Mouse (Mus musculus) embryonic facial prominence, embryonic 14.5 days (tissue): ENCODE measurements around the gene Gbp3. TPM values are rescaled to one million over a fixed set of nuclear protein-coding genes. Genes with fewer than 3 reads are reported as not detected.

Experiments used
- ATAC-seq: fragments of 200-750 bp; cut with Nextera tagmentation; 2 replicates; pipeline ENCODE4 v1.8.0; 2017; ENCODE audit warnings: low read depth, moderate number of reproducible peaks, moderate TSS enrichment
- DNase-seq: peaks from one replicate; pipeline ENCODE4 v3.0.0-alpha.2; 2015; ENCODE audit warnings: low spot score
- H3K27ac ChIP-seq: fragments of 300-500 bp; sonication (generic); replicated peaks from 2 replicates; pipeline ENCODE4 v1.5.1; 2014; ENCODE audit warnings: low read depth, mild to moderate bottlenecking, low read length, moderate library complexity
- H3K27me3 ChIP-seq: fragments of 300-500 bp; sonication (generic); replicated peaks from 2 replicates; pipeline ENCODE4 v1.6.1; 2014; ENCODE audit warnings: low read length; ENCODE audit not compliant: control insufficient read depth, insufficient read depth
- H3K36me3 ChIP-seq: fragments of 300-500 bp; sonication (generic); 2 replicates; pipeline ENCODE4 v1.6.1; 2014; ENCODE audit warnings: low read length, mixed read lengths; ENCODE audit not compliant: control insufficient read depth, insufficient read depth
- H3K4me1 ChIP-seq: fragments of 300-500 bp; sonication (generic); 2 replicates; pipeline ENCODE4 v1.6.1; 2014; ENCODE audit warnings: antibody characterized with exemption, low read length; ENCODE audit not compliant: control insufficient read depth, insufficient read depth
- H3K4me2 ChIP-seq: fragments of 300-500 bp; sonication (generic); 2 replicates; pipeline ENCODE4 v1.6.1; 2014; ENCODE audit warnings: low read depth, mild to moderate bottlenecking, low read length, moderate library complexity, mixed read lengths
- H3K4me3 ChIP-seq: fragments of 300-500 bp; sonication (generic); 2 replicates; pipeline ENCODE4 v1.5.1; 2014; ENCODE audit warnings: low read depth, mild to moderate bottlenecking, low read length
- H3K9ac ChIP-seq: fragments of 300-500 bp; sonication (generic); 2 replicates; pipeline ENCODE4 v1.6.1; 2014; ENCODE audit warnings: low read depth, mild to moderate bottlenecking, low read length, moderate library complexity, mixed read lengths
- H3K9me3 ChIP-seq: fragments of 300-500 bp; sonication (generic); 2 replicates; pipeline ENCODE4 v1.6.1; 2016; ENCODE audit warnings: low read length; ENCODE audit not compliant: control insufficient read depth
- WGBS: fragments of 180-500 bp; shearing (Covaris S2); extraction: QIAGEN DNeasy Blood & Tissue Kit; methylation state at CpG from one replicate; pipeline ENCODE4 v1.1.7; 2014; 5-methylcytosine and 5-hydroxymethylcytosine counted together
- polyA plus RNA-seq: library from polyadenylated mRNA; unstranded; fragments of >200 nt; fragmentation: Nextera tagmentation; extraction: Ambion mirVana; gene quantifications from 2 replicates; pipeline ENCODE4 v1.2.1, GENCODE M21; 2014

The Gbp3 gene
- polyA plus RNA-seq, 1 experiment from 2014 or later, result 1.9 TPM

DNA sequence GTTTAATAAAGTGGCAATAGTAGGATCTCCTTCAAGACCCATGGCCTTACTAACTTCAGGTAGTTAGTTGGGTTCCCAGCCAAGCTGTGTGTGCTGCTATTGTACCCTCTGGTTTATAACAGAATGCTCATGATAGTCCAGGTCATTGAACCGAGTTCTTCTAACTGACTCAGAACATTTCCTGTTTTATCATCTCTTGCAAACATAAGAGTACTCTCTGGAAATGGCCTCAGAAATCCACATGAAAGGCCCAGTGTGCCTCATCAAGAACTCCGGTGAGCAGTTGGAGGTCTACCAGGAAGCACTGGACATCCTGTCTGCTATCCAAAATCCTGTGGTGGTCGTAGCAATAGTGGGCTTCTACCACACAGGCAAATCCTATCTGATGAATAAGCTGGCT lies 38.1 kb downstream of the Gbp3 start:
- H3K4me2 ChIP-seq, result no peak overlapping the region
- H3K36me3 ChIP-seq, result no peaks in the 10 kb centered on the region
- DNase-seq (no peak), ATAC-seq (no peak)
- 82% methylated on average over 3 of the region's 3 CpGs for WGBS
- no peaks in the 10 kb centered on the region for H3K4me1 ChIP-seq
- H3K9ac ChIP-seq, result no peak overlapping the region
- no peak overlapping the region for H3K27ac ChIP-seq
- H3K4me3 ChIP-seq, result no peak overlapping the region
- H3K9me3 ChIP-seq, result no peaks in the 10 kb centered on the region
- no peaks in the 10 kb centered on the region for H3K27me3 ChIP-seq

DNA sequence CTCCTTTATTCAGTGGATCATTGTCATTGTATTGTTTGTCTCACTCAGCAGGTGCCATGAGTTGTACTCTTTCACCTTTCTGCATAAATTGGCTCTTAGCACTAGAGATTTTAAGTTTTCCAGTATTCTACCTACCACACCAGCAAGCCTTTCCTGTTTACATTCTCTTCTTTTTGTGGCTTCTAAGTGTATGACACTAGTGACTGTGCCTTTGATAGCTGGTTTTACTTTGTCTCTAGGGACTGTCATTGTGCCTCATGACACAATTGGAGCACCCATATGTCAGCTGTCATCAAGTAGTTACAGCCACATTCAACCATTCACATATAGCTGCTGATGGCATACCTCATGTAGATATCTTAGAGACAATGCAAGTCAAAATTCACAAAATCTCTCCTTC lies 41.8 kb downstream of the Gbp3 start:
- Histone ChIP-seq H3K27me3 (no peaks in the 10 kb centered on the region), H3K9me3 (no peaks in the 10 kb centered on the region)
- DNase-seq, result no peak

DNA sequence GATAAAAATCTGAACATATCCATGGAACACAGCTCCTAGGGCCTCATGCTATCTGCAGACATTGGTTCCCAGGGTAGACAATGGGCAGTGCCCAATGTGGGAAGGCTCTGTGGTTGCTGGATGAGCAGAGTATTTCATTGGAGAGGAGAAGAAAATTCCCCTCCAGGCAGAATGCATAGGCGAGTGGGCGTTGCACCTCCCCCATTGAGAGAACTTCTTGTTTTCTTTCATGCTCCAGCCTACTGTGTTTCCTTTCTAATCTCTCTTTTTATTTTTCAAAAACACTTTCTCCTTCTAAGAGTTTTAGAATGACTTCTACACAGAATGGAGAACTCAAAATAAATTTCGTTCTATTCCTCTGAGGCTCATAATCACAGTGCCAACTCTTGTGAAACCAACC lies 58.8 kb downstream of the Gbp3 start:
- no peak overlapping the region for H3K4me2 ChIP-seq
- no peak overlapping the region for H3K27ac ChIP-seq
- no peak overlapping the region for H3K9ac ChIP-seq
- H3K4me3 ChIP-seq, result no peak overlapping the region
- H3K4me1 ChIP-seq, result no peaks in the 10 kb centered on the region
- ATAC-seq (no peak), DNase-seq (no peak)
- whole genome bisulfite sequencing, result 62% methylated on average over 3 of the region's 3 CpGs
- no peaks in the 10 kb centered on the region for H3K36me3 ChIP-seq
- no peaks in the 10 kb centered on the region for H3K27me3 ChIP-seq
- H3K9me3 ChIP-seq, result no peaks in the 10 kb centered on the region

More for the DNA sequence above, 41.8 kb downstream of the Gbp3 start:
- Histone ChIP-seq H3K4me1 (no peaks in the 10 kb centered on the region), H3K36me3 (no peaks in the 10 kb centered on the region), H3K9ac (no peak overlapping the region), H3K4me3 (no peak overlapping the region), H3K4me2 (no peak overlapping the region), H3K27ac (no peak overlapping the region)
- no peak for ATAC-seq

DNA sequence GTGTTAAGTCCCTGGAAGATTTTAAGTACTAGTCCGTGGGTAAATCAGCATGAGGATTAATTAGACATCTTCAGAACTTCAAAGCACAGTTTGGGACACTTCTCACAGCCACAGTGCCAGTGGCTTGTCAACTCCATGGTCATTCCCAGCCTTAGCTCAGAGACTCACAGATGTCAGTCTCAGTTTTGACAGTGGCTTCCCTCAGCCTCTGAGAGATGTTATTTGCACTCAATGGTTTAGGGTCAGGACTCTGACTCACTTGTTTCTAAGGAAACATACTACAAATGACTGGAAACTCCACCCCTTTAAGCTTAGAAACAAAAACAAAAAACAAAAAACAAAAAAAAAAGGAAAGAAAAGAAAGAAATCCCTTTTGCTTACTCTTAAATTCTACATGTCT lies 59.8 kb downstream of the Gbp3 start:
- Histone ChIP-seq H3K4me3 (no peak overlapping the region), H3K9me3 (no peaks in the 10 kb centered on the region), H3K27me3 (no peaks in the 10 kb centered on the region), H3K9ac (no peak overlapping the region), H3K27ac (no peak overlapping the region), H3K36me3 (no peaks in the 10 kb centered on the region), H3K4me1 (no peaks in the 10 kb centered on the region), H3K4me2 (no peak overlapping the region)
- 13% methylated on average over 1 of the region's 1 CpGs for WGBS
- DNase-seq, result no peak
- ATAC-seq, result no peak

DNA sequence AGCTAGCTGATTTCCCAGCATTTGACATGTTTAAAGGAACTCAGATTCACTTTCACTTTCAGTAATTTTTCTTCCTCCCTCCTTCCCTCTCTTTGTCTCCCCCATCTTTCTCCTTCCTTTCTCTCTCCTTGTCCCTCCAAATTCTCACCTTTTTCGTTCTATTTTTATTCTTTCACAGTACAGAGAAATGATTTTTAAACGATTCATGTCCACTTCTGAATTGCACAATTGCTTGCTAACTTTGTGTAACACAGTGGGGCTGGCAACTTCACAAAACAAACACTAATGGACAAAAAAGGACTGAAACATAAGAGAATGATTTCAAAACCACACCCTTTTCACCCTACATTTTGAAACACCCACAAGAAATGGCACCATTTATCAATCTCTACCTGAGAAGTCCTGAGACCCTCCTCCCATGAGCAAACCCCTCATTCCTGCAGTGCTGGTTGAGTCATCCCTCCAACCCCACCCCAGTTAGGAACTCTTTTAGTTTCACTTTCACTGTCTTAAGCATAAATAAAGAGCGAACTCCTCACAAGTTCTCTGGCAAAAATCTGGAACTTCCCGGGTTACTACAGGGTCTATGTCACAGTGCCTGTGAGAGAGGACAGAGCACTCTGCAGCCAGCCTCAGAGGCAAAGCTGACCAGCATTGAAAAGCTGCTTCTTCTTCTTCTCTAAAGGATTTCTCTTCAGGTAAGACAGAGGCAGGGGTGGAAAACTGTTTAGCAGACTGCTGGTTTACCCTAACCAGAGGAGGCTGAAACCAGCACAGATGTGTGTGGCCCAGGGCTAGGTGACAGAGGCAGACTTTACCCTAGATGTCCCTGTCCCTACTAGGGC lies 60.5 kb downstream of the Gbp3 start, which contains the start of gene Gbp2:
Gene Gbp2, plus strand, starts transcription at position 492 of the 845 bp plus-strand sequence.
- ATAC-seq (no peak; the same call in 1 of the 2 replicates), DNase-seq (peak; percentile 12)
- Histone ChIP-seq H3K4me3 (0 out of 2 replicates have a peak within 1 kb of the TSS, but pooled peaks have one; percentile 5), H3K9ac (no peak within 1 kb of the TSS), H3K27me3 (no peaks in the 10 kb centered on the region), H3K9me3 (no peaks in the 10 kb centered on the region), H3K27ac (no peak within 1 kb of the TSS), H3K4me1 (no peaks in the 10 kb centered on the region), H3K4me2 (peak within 1 kb of the TSS; percentile 26), H3K36me3 (no peaks in the 10 kb centered on the region)
- WGBS, result 68% methylated on average over 4 of the region's 4 CpGs

DNA sequence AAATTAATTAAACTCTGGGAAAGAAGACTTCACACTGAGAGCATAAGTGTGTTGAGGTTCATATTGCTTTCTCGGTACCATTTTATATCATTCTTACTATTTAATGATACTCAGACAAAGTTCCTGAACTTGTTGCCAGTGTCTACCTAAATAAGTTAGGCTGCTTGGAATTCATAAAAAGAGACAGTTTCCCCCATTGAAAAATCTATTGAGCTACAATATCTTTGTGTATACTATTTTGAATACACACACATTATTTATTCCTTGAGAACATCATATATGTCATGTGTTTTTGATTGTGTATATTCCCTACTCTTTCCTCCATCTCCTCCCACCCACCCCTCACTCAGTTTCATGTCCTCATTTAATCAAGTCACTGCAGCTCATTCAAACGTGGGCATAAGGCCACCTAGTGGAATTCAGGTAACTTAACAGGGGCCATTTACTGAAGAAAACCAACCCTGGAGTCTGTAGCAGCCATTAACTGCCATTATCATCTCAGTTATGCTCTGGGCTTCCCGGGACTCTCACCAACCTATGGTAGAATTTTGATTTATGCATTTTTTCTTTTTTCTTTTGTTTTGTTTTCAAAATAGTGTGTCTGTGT lies 61.2 kb downstream of the Gbp3 start:
- no peaks in the 10 kb centered on the region for H3K27me3 ChIP-seq
- no peaks in the 10 kb centered on the region for H3K36me3 ChIP-seq
- H3K4me1 ChIP-seq, result no peaks in the 10 kb centered on the region
- H3K9ac ChIP-seq, result no peak overlapping the region
- no peaks in the 10 kb centered on the region for H3K9me3 ChIP-seq
- 54% methylated on average over 3 of the region's 3 CpGs for WGBS
- H3K4me3 ChIP-seq, result no peak overlapping the region
- peak overlapping the region; percentile 26 for H3K4me2 ChIP-seq
- ATAC-seq (no peak), DNase-seq (peak; percentile 21)
- no peak overlapping the region for H3K27ac ChIP-seq

Other genes starting within 250 kb of the Gbp3 start
- 63.6 and 84.5 TPM in 2 replicates for gene Pdlim5, start 164.3 kb upstream of the Gbp3 start, polyA plus RNA-seq
- 0.17 TPM in 1 of 2 replicates, not detected in the other for gene Gbp5, start 66.0 kb upstream of the Gbp3 start, polyA plus RNA-seq
- 3.9 and 4.4 TPM in 2 replicates for gene Gbp7, start 29.7 kb upstream of the Gbp3 start, polyA plus RNA-seq
- gene Gbp2b, start 34.8 kb downstream of the Gbp3 start, polyA plus RNA-seq, result 0.06 TPM in 1 of 2 replicates, not detected in the other
- gene Gbp2, start 60.6 kb downstream of the Gbp3 start, polyA plus RNA-seq, result 1.6 and 1.8 TPM in 2 replicates
- gene Kyat3, start 141.0 kb downstream of the Gbp3 start, polyA plus RNA-seq, result 14.9 and 18.7 TPM in 2 replicates
- 77.7 and 80.0 TPM in 2 replicates for gene Gtf2b, start 205.0 kb downstream of the Gbp3 start, polyA plus RNA-seq